Mouse (Mus musculus) C2C12 (cell line): ENCODE results near the gene Arpc5. TPM values are rescaled to one million over a fixed set of nuclear protein-coding genes. Genes with fewer than 3 reads are reported as not detected.
A peak's percentile ranks its signal among the peaks of the same experiment; 100 is the strongest.

Experiments used
- H3K27me3 ChIP-seq: one replicate; pipeline ENCODE4 v1.6.1; 2011; ENCODE audit not compliant: control insufficient read depth, insufficient read depth, insufficient read length
- H3K36me3 ChIP-seq: one replicate; pipeline ENCODE4 v1.6.1; 2011; ENCODE audit not compliant: control insufficient read depth, insufficient read depth
- H3K4me3 ChIP-seq: one replicate; pipeline ENCODE4 v1.5.1; 2011; ENCODE audit warnings: mild to moderate bottlenecking, control low read depth; ENCODE audit not compliant: poor library complexity, insufficient read depth, severe bottlenecking
- H3K79me2 ChIP-seq: one replicate; pipeline ENCODE4 v1.6.1; 2011; ENCODE audit not compliant: control insufficient read depth, insufficient read depth
- H3K79me3 ChIP-seq: one replicate; pipeline ENCODE4 v1.6.1; 2011; ENCODE audit warnings: low read depth, control low read depth
- H3ac ChIP-seq: one replicate; pipeline ENCODE3; 2011; ENCODE audit warnings: low read depth; ENCODE audit not compliant: control insufficient read depth, insufficient read length
- CEBPB ChIP-seq: IDR thresholded peaks from one replicate; pipeline ENCODE4 v1.6.1; 2011; ENCODE audit warnings: low read depth, mild to moderate bottlenecking, control low read depth, moderate library complexity
- CTCF ChIP-seq: IDR thresholded peaks from one replicate; pipeline ENCODE4 v1.5.1; 2011; ENCODE audit not compliant: control insufficient read depth, insufficient read depth, insufficient read length
- FOSL1 ChIP-seq: IDR thresholded peaks from one replicate; pipeline ENCODE4 v1.8.0; 2011; ENCODE audit warnings: mild to moderate bottlenecking, low read length; ENCODE audit not compliant: poor library complexity, insufficient read depth, severe bottlenecking
- MAX ChIP-seq: IDR thresholded peaks from one replicate; pipeline ENCODE4 v1.6.1; 2011; ENCODE audit warnings: mild to moderate bottlenecking, control low read depth
- MYOD1 ChIP-seq: IDR thresholded peaks from one replicate; pipeline ENCODE4 v1.6.1; 2011; ENCODE audit warnings: low read depth; ENCODE audit not compliant: control insufficient read depth, insufficient read length
- MYOG ChIP-seq: IDR thresholded peaks from one replicate; pipeline ENCODE4 v1.6.1; 2011; ENCODE audit not compliant: control insufficient read depth, insufficient read length; ENCODE audit errors: extremely low read depth
- USF1 ChIP-seq: IDR thresholded peaks from one replicate; pipeline ENCODE4 v1.6.1; 2011; ENCODE audit warnings: low read depth, mild to moderate bottlenecking, control low read depth, moderate library complexity
- polyA plus RNA-seq: library from polyadenylated mRNA; unstranded; fragments of >200 nt; fragmentation: generic; extraction: Trizol; gene quantifications from one replicate; pipeline ENCODE4 v1.2.1, GENCODE M21; 2012; ENCODE audit warnings: missing spikeins

Arpc5 gene
- polyA plus RNA-seq, 1 experiment, result 124 TPM

DNA sequence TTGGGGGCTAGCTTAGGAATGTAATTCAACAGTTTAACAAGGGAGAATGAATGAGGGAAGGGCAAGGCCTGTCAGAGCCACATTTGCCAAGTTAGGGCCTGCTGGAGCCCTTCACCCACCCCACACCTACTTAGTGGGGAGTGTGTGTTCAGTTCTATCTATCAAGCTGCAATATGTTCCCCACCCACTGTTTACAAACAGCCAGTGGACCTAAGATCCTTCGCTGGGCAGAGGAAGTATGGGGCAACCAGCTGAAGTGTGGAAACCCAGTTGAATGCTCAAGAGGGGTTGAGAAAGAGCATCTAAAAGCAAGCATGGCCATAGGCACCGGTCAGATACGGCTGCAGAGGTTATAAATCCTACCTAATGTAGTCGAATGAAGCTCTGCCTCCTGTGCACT lies 20.6 kb downstream of the Arpc5 start:
- no peaks in the 10 kb centered on the region for H3K79me3 ChIP-seq
- no peaks in the 10 kb centered on the region for H3K27me3 ChIP-seq
- H3K36me3 ChIP-seq, result no peaks in the 10 kb centered on the region
- H3ac ChIP-seq, result no peak overlapping the region
- no peaks in the 10 kb centered on the region for H3K79me2 ChIP-seq
- no peak overlapping the region for H3K4me3 ChIP-seq
- TF ChIP-seq CEBPB (no peak), USF1 (no peak), MAX (no peak), FOSL1 (no peak), CTCF (no peak)

DNA sequence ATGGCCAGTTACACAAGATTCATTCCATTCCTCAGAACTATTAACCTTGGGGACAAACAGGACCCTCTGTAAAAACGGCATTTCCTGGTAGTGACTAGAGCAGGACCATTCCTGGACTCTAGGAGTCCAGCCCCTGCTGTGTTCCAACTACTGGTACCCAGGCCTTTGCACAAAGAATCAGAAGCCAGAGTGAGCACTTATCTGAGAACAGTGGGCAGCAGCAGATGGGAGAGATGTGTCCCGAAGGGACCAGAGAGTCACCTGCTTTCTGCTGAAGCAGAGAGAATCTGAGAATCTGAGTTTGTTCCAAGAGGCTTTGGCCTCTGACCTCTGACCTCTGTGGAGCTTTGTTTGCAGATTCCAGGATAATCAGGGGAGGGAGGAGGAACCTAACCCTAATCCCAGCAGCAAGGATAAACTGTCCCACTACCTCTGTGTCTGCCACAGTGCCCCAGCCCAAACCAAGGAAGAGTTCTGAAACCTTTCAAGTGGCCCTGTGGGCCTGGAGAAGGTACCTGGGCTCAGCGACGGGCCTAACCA lies 21.8 kb downstream of the Arpc5 start:
- TF ChIP-seq MYOD1, result no peak
- H3ac ChIP-seq, result no peak overlapping the region
- H3K79me2 ChIP-seq, result no peaks in the 10 kb centered on the region
- H3K4me3 ChIP-seq, result no peak overlapping the region
- no peaks in the 10 kb centered on the region for H3K79me3 ChIP-seq
- no peaks in the 10 kb centered on the region for H3K27me3 ChIP-seq
- no peaks in the 10 kb centered on the region for H3K36me3 ChIP-seq

DNA sequence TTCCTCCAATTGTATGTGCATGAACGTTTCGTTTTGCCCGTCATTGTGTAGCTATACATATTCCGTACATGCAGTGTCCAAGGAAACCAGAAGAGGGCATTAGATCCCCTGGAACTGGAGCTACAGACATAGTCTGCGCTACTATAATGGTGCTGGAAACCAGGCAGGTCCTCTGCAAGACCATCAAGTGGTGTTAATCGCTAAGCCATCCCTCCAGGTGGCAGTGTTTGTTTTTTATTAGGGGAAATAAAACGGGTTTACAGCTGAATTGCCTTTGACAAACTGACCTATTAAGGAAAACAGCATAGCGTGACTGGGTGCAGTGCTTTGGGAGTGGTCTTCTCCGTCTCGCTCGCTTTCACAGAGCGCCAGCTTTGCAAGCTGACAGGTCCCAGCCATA lies 23.9 kb downstream of the Arpc5 start:
- H3K27me3 ChIP-seq, result no peaks in the 10 kb centered on the region
- no peak overlapping the region for H3ac ChIP-seq
- no peaks in the 10 kb centered on the region for H3K79me3 ChIP-seq
- no peak overlapping the region for H3K4me3 ChIP-seq
- no peaks in the 10 kb centered on the region for H3K79me2 ChIP-seq
- TF ChIP-seq MYOG (no peak), MYOD1 (no peak), FOSL1 (no peak), CTCF (peak; percentile 3), CEBPB (no peak), MAX (no peak), USF1 (no peak)
- no peaks in the 10 kb centered on the region for H3K36me3 ChIP-seq

DNA sequence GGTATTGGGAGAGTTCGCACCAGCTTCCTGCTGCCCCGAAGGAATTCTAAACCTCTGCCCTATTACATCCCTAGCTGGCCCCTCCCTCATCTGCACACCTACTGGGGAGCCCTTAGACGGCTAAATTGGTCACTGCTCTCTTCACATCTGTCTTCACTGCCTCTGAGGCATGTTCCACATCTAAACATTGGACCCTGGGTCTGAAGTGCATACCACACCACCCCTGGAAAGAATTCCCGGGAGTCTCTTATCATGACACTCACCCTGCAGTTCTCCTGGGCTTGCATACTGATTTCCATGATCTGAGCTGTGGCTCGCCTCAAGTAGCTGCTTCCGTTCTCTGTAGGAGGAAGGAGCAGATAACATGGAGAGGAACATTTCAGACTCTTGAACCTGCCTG lies 24.5 kb downstream of the Arpc5 start:
- Histone ChIP-seq H3ac (no peak overlapping the region), H3K79me2 (no peaks in the 10 kb centered on the region), H3K79me3 (no peaks in the 10 kb centered on the region), H3K36me3 (no peaks in the 10 kb centered on the region), H3K27me3 (no peaks in the 10 kb centered on the region), H3K4me3 (no peak overlapping the region)
- TF ChIP-seq CTCF (no peak), MYOG (no peak), MYOD1 (no peak), FOSL1 (no peak), MAX (no peak), CEBPB (no peak), USF1 (no peak)

DNA sequence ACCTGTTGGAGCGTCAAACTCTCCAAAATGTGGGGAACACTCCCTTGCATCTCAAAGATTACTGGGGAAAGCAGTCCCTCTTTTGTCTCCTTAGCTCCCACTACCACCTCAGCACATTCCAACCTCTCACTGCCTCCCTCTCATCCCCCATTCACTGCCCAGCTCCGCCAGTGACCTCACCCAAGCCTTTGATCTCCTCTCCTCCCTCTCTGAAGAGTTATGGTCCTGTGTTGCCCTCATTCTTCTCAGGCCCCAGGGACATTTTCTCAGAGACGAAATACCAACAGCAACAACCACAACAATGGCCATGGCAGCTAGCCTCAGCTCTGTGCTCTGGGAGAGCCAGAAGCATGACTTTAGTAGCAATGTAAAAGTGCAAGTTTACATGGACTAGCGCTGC lies 24.9 kb downstream of the Arpc5 start:
- H3K27me3 ChIP-seq, result no peaks in the 10 kb centered on the region
- TF ChIP-seq USF1 (no peak), CTCF (no peak), CEBPB (no peak), MAX (no peak), FOSL1 (no peak), MYOG (no peak), MYOD1 (no peak)
- H3K79me3 ChIP-seq, result no peaks in the 10 kb centered on the region
- no peak overlapping the region for H3ac ChIP-seq
- H3K4me3 ChIP-seq, result no peak overlapping the region
- no peaks in the 10 kb centered on the region for H3K36me3 ChIP-seq
- H3K79me2 ChIP-seq, result no peaks in the 10 kb centered on the region

DNA sequence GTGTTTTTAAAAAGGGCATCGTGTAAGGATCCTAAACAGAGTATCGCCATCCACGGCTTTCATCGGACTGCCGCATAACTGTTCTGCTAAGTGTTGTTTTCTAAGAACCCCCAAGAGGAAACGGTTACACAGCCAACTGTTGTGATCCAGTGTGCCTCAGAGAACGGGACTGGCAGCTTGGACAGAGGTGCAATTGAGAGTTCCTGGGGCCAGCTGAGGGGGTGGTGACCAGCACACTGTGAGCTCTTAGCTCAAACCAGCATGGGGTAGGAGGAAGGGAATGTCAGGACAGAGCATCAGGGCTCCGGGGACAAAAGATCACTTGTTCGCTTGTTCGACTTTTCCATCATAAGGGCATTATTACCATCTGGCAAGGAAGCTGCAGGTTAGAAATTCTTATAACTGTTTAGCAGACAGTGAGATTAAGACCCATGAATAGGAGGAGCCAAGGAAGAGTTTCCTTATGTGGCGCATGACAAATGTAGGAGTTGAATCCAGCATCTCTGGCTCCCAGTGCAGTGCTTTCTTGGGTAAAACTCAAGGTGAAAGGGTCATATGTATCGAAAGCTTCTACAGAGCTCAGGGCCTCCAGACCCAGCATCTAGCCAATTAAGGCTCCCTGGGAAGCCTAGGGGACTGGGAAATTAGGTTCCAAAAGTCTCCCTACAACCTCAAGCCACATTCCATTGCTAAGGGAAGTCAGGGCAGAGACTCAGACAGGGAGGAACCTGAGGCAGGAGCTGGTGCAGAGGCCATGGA lies 26.6 kb downstream of the Arpc5 start:
- no peak for TF ChIP-seq MYOD1
- TF ChIP-seq MAX, result no peak
- no peak for TF ChIP-seq MYOG
- no peak for TF ChIP-seq USF1
- TF ChIP-seq CEBPB, result no peak
- no peak for TF ChIP-seq CTCF
- no peak overlapping the region for H3K4me3 ChIP-seq
- no peaks in the 10 kb centered on the region for H3K36me3 ChIP-seq
- H3ac ChIP-seq, result no peak overlapping the region
- H3K79me2 ChIP-seq, result no peaks in the 10 kb centered on the region
- H3K79me3 ChIP-seq, result no peaks in the 10 kb centered on the region
- no peaks in the 10 kb centered on the region for H3K27me3 ChIP-seq
